Mouse (Mus musculus) layer of hippocampus, postnatal 36 days (tissue): ENCODE measurements around the gene St3gal5. TPM values are rescaled to one million over a fixed set of nuclear protein-coding genes. Genes with fewer than 3 reads are reported as not detected.
"Not testable (repeated sequence)": the region's sequence is repeated elsewhere in the genome, so short reads cannot be mapped to it uniquely, and the experiment has no call there.

Experiments used
- DNase-seq, 2 experiments: peaks; one replicate each; pipeline ENCODE4 v3.0.0; 2022
- total RNA-seq, 2 experiments: library from RNA; stranded (reverse); gene quantifications; 2 replicates each; pipeline ENCODE4 v1.2.3; 2021

Gene St3gal5
- total RNA-seq, 2 experiments from 2014 or later: 97.7 to 99.5 TPM

GRCm38 (mm10) chr6:72134850-72135515 lies 37.6 kb downstream of the St3gal5 start:
- DNase-seq: no peak

- DNase-seq: no peak
Observed at GRCm38 (mm10) chr6:72136016-72136415, 38.6 kb downstream of the St3gal5 start.

GRCm38 (mm10) chr6:72136543-72136942 lies 39.2 kb downstream of the St3gal5 start:
- no peak for DNase-seq

GRCm38 (mm10) chr6:72139508-72140193 lies 42.3 kb downstream of the St3gal5 start:
- no peak for DNase-seq

GRCm38 (mm10) chr6:72140371-72140770 lies 43.0 kb downstream of the St3gal5 start:
- DNase-seq: no peak

- no peak for DNase-seq
Observed at GRCm38 (mm10) chr6:72141191-72141590, 43.8 kb downstream of the St3gal5 start.

GRCm38 (mm10) chr6:72142561-72142960 lies 45.2 kb downstream of the St3gal5 start:
- no peak for DNase-seq

GRCm38 (mm10) chr6:72144353-72144752 lies 47.0 kb downstream of the St3gal5 start:
- no peak for DNase-seq

GRCm38 (mm10) chr6:72146803-72147202 lies 49.4 kb downstream of the St3gal5 start:
- DNase-seq: no peak

GRCm38 (mm10) chr6:72148721-72149120 lies 51.3 kb downstream of the St3gal5 start:
- no peak for DNase-seq

- DNase-seq: no peak
Observed at GRCm38 (mm10) chr6:72149797-72150196, 52.4 kb downstream of the St3gal5 start.

GRCm38 (mm10) chr6:72152707-72153106 lies 55.3 kb downstream of the St3gal5 start:
- DNase-seq: no peak

- no peak for DNase-seq
Observed at GRCm38 (mm10) chr6:72153455-72153854, 56.1 kb downstream of the St3gal5 start.

GRCm38 (mm10) chr6:72154008-72154407 lies 56.6 kb downstream of the St3gal5 start:
- not testable (repeated sequence) for DNase-seq

- DNase-seq: no peak
Observed at GRCm38 (mm10) chr6:72154938-72155531, 57.6 kb downstream of the St3gal5 start.

- no peak for DNase-seq
Observed at GRCm38 (mm10) chr6:72155649-72156048, 58.3 kb downstream of the St3gal5 start.

GRCm38 (mm10) chr6:72158966-72159764 lies 61.8 kb downstream of the St3gal5 start:
- DNase-seq: no peak

GRCm38 (mm10) chr6:72159861-72160395 lies 62.5 kb downstream of the St3gal5 start:
- DNase-seq: no peak

GRCm38 (mm10) chr6:72160991-72161390 lies 63.6 kb downstream of the St3gal5 start:
- no peak for DNase-seq

GRCm38 (mm10) chr6:72161751-72162150 lies 64.4 kb downstream of the St3gal5 start:
- DNase-seq: no peak

GRCm38 (mm10) chr6:72162155-72162890 lies 64.9 kb downstream of the St3gal5 start:
- DNase-seq: no peak
